Mouse (Mus musculus) myocyte (in vitro differentiated cells): ENCODE measurements at regions not wholly inside any gene's neighbourhood (a gene's known extent, or its start where the extent isn't known, plus 50 kb on each side); places are given as distances from the start of the nearest gene placed in this dataset.
A peak's percentile ranks its signal among the peaks of the same experiment; 100 is the strongest.

Experiments
- H3K27me3 ChIP-seq: one replicate; pipeline ENCODE4 v1.6.1; 2011; ENCODE audit not compliant: control insufficient read depth, insufficient read depth, insufficient read length
- H3K36me3 ChIP-seq: one replicate; pipeline ENCODE4 v1.6.1; 2011; ENCODE audit not compliant: control insufficient read depth, insufficient read depth
- H3K4me2 ChIP-seq: one replicate; pipeline ENCODE4 v1.6.1; 2011; ENCODE audit warnings: low read depth, control low read depth
- H3K4me3 ChIP-seq: one replicate; pipeline ENCODE4 v1.5.1; 2011; ENCODE audit warnings: mild to moderate bottlenecking, control low read depth, moderate library complexity
- H3K79me2 ChIP-seq: one replicate; pipeline ENCODE4 v1.6.1; 2011; ENCODE audit not compliant: control insufficient read depth, insufficient read depth
- H3ac ChIP-seq: one replicate; pipeline ENCODE4 v1.6.1; 2011; ENCODE audit not compliant: control insufficient read depth, insufficient read length
- CEBPB ChIP-seq: IDR thresholded peaks from 2 replicates; pipeline ENCODE4 v1.6.1; 2011; ENCODE audit warnings: mild to moderate bottlenecking, moderate library complexity; ENCODE audit not compliant: poor library complexity, insufficient read depth, severe bottlenecking
- E2F4 ChIP-seq: IDR thresholded peaks from one replicate; pipeline ENCODE4 v1.6.1; 2011; ENCODE audit warnings: mild to moderate bottlenecking, control low read depth, moderate library complexity; ENCODE audit not compliant: insufficient read depth
- MAX ChIP-seq: IDR thresholded peaks from one replicate; pipeline ENCODE4 v1.6.1; 2011; ENCODE audit warnings: low read depth, mild to moderate bottlenecking, control low read depth
- MYOD1 ChIP-seq, 3 experiments: IDR thresholded peaks; one replicate each; pipeline ENCODE4 v1.6.1; 2011; ENCODE audit warnings: control low read depth in 2 of 3, low read depth in 2 of 3, mild to moderate bottlenecking in 2 of 3, moderate library complexity in 1 of 3; ENCODE audit not compliant: insufficient read length in 2 of 3, control insufficient read depth in 1 of 3
- MYOG ChIP-seq, 3 experiments: IDR thresholded peaks; one replicate each; pipeline ENCODE4 v1.6.1; 2011; ENCODE audit warnings: control low read depth in 2 of 3, low read depth in 2 of 3, mild to moderate bottlenecking in 2 of 3; ENCODE audit not compliant: insufficient read length in 2 of 3, control insufficient read depth in 1 of 3, insufficient read depth in 1 of 3
- POLR2A ChIP-seq: IDR thresholded peaks from one replicate; pipeline ENCODE4 v1.6.1; 2011; ENCODE audit warnings: low read depth, mild to moderate bottlenecking, control low read depth, moderate library complexity; ENCODE audit not compliant: insufficient read length
- POLR2AphosphoS2 ChIP-seq: IDR thresholded peaks from one replicate; pipeline ENCODE4 v1.6.1; 2011; ENCODE audit warnings: low read depth, control low read depth; ENCODE audit not compliant: insufficient read length
- REST ChIP-seq: IDR thresholded peaks from one replicate; pipeline ENCODE4 v1.6.1; 2011; ENCODE audit warnings: mild to moderate bottlenecking, control low read depth, moderate library complexity; ENCODE audit not compliant: insufficient read depth, insufficient read length
- SRF ChIP-seq: IDR thresholded peaks from one replicate; pipeline ENCODE4 v1.6.1; 2011; ENCODE audit warnings: low read depth; ENCODE audit not compliant: control insufficient read depth, insufficient read length
- TCF12 ChIP-seq: IDR thresholded peaks from one replicate; pipeline ENCODE4 v1.6.1; 2011; ENCODE audit warnings: mild to moderate bottlenecking, control low read depth; ENCODE audit not compliant: poor library complexity, insufficient read depth, severe bottlenecking
- TCF3 ChIP-seq: IDR thresholded peaks from one replicate; pipeline ENCODE4 v1.6.1; 2011; ENCODE audit warnings: low read depth, control low read depth; ENCODE audit not compliant: insufficient read length
- USF1 ChIP-seq: IDR thresholded peaks from one replicate; pipeline ENCODE4 v1.6.1; 2011; ENCODE audit warnings: low read depth, mild to moderate bottlenecking, control low read depth, moderate library complexity

DNA sequence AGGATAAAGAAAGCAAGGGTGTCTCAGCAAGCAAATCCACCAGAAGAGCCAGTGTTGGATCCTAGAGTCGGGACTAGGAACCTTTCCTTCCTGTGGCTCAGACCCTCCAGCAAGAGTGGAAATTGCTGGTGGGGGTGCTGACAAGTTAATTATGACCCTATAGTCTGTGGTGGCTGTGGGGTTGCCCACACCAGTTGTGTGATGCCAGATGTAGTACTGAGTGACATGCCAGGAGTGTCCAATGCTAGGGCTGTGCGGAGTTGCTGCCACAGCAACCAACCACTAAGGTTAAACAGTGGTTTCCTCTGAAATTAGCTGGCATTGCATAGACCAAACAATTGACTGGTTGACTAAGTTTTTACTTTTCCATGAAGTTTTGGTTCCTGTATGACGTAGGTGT lies 226.3 kb downstream of the Snx19 start:
- Histone ChIP-seq H3K36me3 (no peaks in the 10 kb centered on the region), H3K79me2 (no peaks in the 10 kb centered on the region), H3K4me2 (no peak overlapping the region), H3K4me3 (no peak overlapping the region), H3K27me3 (no peaks in the 10 kb centered on the region), H3ac (no peak overlapping the region)
- TF ChIP-seq TCF3 (no peak), MYOD1 (IDR thresholded peaks at IDR 0.05; ENCODE audit: control insufficient read depth in 1 of 3, insufficient read length in 2 of 3, low read depth in 2 of 3) (no peak), TCF12 (no peak), POLR2A (no peak), REST (no peak), MAX (no peak), SRF (no peak), MYOG (IDR thresholded peaks at IDR 0.05; ENCODE audit: control insufficient read depth in 1 of 3, insufficient read depth in 1 of 3, insufficient read length in 2 of 3, low read depth in 2 of 3) (no peak), E2F4 (no peak), POLR2AphosphoS2 (no peak), USF1 (no peak), CEBPB (no peak)

GRCm38 (mm10) chr9:30649392-30650054 lies 222.6 kb downstream of the Snx19 start:
- Histone ChIP-seq H3K27me3 (no peaks in the 10 kb centered on the region), H3K79me2 (no peaks in the 10 kb centered on the region), H3ac (no peak overlapping the region), H3K36me3 (no peaks in the 10 kb centered on the region), H3K4me3 (no peak overlapping the region), H3K4me2 (no peak overlapping the region)
- TF ChIP-seq SRF (no peak), MYOD1 (IDR thresholded peaks at IDR 0.05; ENCODE audit: control insufficient read depth in 1 of 3, insufficient read length in 2 of 3, low read depth in 2 of 3) (peak in 1 of 3 experiments; percentile 26), MYOG (IDR thresholded peaks at IDR 0.05; ENCODE audit: control insufficient read depth in 1 of 3, insufficient read depth in 1 of 3, insufficient read length in 2 of 3, low read depth in 2 of 3) (no peak), POLR2AphosphoS2 (no peak), REST (no peak), CEBPB (no peak), E2F4 (no peak), TCF3 (no peak)

GRCm38 (mm10) chr9:30633741-30634470 lies 207.0 kb downstream of the Snx19 start:
- Histone ChIP-seq H3ac (no peak overlapping the region), H3K4me3 (no peak overlapping the region), H3K27me3 (no peaks in the 10 kb centered on the region), H3K79me2 (no peaks in the 10 kb centered on the region), H3K36me3 (no peaks in the 10 kb centered on the region), H3K4me2 (no peak overlapping the region)
- no peak for TF ChIP-seq REST
- TF ChIP-seq SRF: no peak
- TF ChIP-seq MAX: no peak
- TF ChIP-seq MYOD1 (IDR thresholded peaks at IDR 0.05; ENCODE audit: control insufficient read depth in 1 of 3, insufficient read length in 2 of 3, low read depth in 2 of 3): no peak
- no peak for TF ChIP-seq MYOG (IDR thresholded peaks at IDR 0.05; ENCODE audit: control insufficient read depth in 1 of 3, insufficient read depth in 1 of 3, insufficient read length in 2 of 3, low read depth in 2 of 3)
- no peak for TF ChIP-seq POLR2A
- TF ChIP-seq POLR2AphosphoS2: no peak
- TF ChIP-seq TCF12: no peak
- no peak for TF ChIP-seq E2F4
- TF ChIP-seq TCF3: no peak
- TF ChIP-seq USF1: no peak
- no peak for TF ChIP-seq CEBPB

DNA sequence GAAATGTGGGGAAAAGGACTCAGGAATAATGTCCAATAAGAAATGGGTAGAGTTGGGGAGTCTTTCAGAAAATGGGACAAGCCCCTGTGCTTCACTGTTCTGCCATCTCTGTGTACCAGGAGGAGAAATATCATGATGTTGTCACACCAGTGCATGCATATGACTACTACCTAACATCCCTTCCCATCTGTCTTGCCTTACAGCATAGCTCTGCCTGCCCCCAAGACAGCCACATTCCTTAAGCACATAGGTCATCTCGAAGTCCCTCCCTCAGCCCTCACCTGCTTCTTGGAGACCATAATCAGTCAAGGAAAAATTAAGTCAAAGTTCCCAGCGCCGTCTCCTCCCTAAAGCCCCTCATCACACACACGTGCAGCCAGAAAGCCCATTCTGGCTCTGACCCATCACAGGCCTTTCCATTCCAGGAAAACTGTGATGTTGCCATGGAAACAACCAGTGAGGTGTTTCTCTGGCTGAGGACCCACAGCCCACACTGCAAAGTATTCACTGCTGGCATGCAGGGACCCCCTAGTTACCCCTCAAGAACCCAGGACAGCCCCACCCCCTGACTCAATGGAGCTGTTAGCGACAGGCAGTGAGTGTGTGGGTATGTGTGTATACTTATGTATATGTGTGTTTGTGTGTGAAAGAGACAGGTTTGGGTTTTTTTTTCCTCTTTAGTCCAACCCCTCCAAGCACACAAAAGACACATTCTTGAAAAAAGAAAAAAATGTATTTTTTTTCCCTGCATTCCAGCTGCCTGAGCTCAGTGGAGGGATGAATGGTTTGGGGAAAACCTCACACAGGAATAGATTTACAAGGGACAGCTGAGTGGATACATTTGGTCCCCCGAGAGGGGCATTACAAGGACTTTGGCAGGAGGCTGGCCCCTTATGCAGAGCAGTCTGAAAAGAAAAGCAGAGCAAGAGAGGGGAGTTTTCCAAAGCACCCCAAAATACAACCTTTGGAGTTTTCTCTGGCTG lies 205.5 kb downstream of the Snx19 start:
- no peak for TF ChIP-seq POLR2AphosphoS2
- TF ChIP-seq MAX: no peak
- no peak for TF ChIP-seq TCF3
- no peak for TF ChIP-seq TCF12
- no peak for TF ChIP-seq SRF
- no peak for TF ChIP-seq MYOD1 (IDR thresholded peaks at IDR 0.05; ENCODE audit: control insufficient read depth in 1 of 3, insufficient read length in 2 of 3, low read depth in 2 of 3)
- TF ChIP-seq CEBPB: no peak
- TF ChIP-seq USF1: no peak
- no peaks in the 10 kb centered on the region for H3K79me2 ChIP-seq
- no peak overlapping the region for H3K4me2 ChIP-seq
- no peak overlapping the region for H3ac ChIP-seq
- H3K27me3 ChIP-seq: no peaks in the 10 kb centered on the region
- H3K36me3 ChIP-seq: no peaks in the 10 kb centered on the region
- H3K4me3 ChIP-seq: no peak overlapping the region
